Mouse (Mus musculus) cerebellum, postnatal 25 days (tissue): Measurements from ENCODE around the gene Rab31.

Source experiments
- DNase-seq, 2 experiments: peaks; one replicate each; pipeline ENCODE4 v3.0.0; 2021; ENCODE audit warnings: mixed read lengths in 2 of 2

The Rab31 gene

GRCm38 (mm10) chr17:65701356-65701755 is 71.2 kb downstream of the Rab31 start:
- no peak for DNase-seq

- no peak for DNase-seq
Observed at GRCm38 (mm10) chr17:65700060-65700459, 72.5 kb downstream of the Rab31 start.

GRCm38 (mm10) chr17:65697791-65698463 is 74.6 kb downstream of the Rab31 start:
- DNase-seq, result peak; percentile 52 to 72

GRCm38 (mm10) chr17:65696939-65697338 is 75.6 kb downstream of the Rab31 start:
- DNase-seq, result no peak

GRCm38 (mm10) chr17:65692276-65692675 is 80.3 kb downstream of the Rab31 start:
- DNase-seq, result no peak

GRCm38 (mm10) chr17:65683731-65684130 is 88.8 kb downstream of the Rab31 start:
- peak; percentile 82 to 86 for DNase-seq

- DNase-seq, result peak in 1 of 2 experiments; percentile 40
Observed at GRCm38 (mm10) chr17:65683316-65683715, 89.2 kb downstream of the Rab31 start.

- DNase-seq, result no peak
Observed at GRCm38 (mm10) chr17:65682071-65682680, 90.4 kb downstream of the Rab31 start.

- DNase-seq, result no peak
Observed at GRCm38 (mm10) chr17:65681516-65681915, 91.0 kb downstream of the Rab31 start.

- DNase-seq, result no peak
Observed at GRCm38 (mm10) chr17:65680801-65681412, 91.6 kb downstream of the Rab31 start.

GRCm38 (mm10) chr17:65679806-65680446 is 92.6 kb downstream of the Rab31 start:
- DNase-seq, result no peak

- no peak for DNase-seq
Observed at GRCm38 (mm10) chr17:65677742-65678141, 94.8 kb downstream of the Rab31 start.

GRCm38 (mm10) chr17:65676536-65676935 is 96.0 kb downstream of the Rab31 start:
- no peak for DNase-seq

GRCm38 (mm10) chr17:65675985-65676384 is 96.6 kb downstream of the Rab31 start:
- no peak for DNase-seq

GRCm38 (mm10) chr17:65674710-65675171 is 97.8 kb downstream of the Rab31 start:
- no peak for DNase-seq

GRCm38 (mm10) chr17:65672926-65673325 is 99.6 kb downstream of the Rab31 start:
- no peak for DNase-seq

- no peak for DNase-seq
Observed at GRCm38 (mm10) chr17:65669061-65669460, 103.5 kb downstream of the Rab31 start.

GRCm38 (mm10) chr17:65667792-65668191 is 104.8 kb downstream of the Rab31 start:
- DNase-seq, result no peak

- DNase-seq, result no peak
Observed at GRCm38 (mm10) chr17:65666388-65667161, 106.0 kb downstream of the Rab31 start.

GRCm38 (mm10) chr17:65665786-65666387 is 106.7 kb downstream of the Rab31 start:
- no peak for DNase-seq

GRCm38 (mm10) chr17:65663329-65664078 is 109.0 kb downstream of the Rab31 start:
- DNase-seq, result no peak
